Mouse (Mus musculus) heart, adult 2 months (tissue): ENCODE measurements around the gene Ccdc3.

ENCODE experiments used
- CTCF ChIP-seq: fragments of 200-600 bp; IDR thresholded peaks from 2 replicates; pipeline ENCODE4 v1.8.1; 2022; ENCODE audit warnings: antibody characterized with exemption, mild to moderate bottlenecking, moderate library complexity
- EP300 ChIP-seq: fragments of 200-500 bp; IDR thresholded peaks from 2 replicates; pipeline ENCODE4 v1.6.1; 2011; ENCODE audit warnings: low read depth, low read length, control low read depth; ENCODE audit not compliant: insufficient read depth

DNA sequence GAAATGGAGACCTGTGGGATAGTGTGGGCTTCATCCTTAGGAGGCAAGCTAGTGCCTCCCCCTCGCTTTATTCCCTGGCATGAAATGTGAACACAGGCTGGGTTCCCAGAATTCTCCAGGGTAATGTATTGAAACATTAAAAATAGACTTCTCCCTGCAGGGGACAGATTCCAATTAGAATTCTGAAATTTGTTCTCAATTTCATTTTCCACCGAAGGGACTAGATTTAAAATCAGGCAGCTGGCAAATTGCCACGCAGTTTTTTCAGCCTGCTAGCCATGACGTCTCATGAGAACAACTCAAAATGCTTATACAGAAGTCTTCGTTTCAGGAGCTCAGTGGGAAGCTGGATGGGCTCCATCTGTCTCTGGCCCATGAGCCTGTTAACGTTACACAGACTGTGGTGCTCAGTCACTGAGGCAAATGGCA is 103.9 kb downstream of the Ccdc3 start:
- TF ChIP-seq CTCF, result no peak
- no peak for TF ChIP-seq EP300
